Mouse (Mus musculus): ENCODE data around the gene Cd81. TPM values are rescaled to one million over a fixed set of nuclear protein-coding genes. Genes with fewer than 3 reads are reported as not detected.
A peak's percentile ranks its signal among the peaks of the same experiment; 100 is the strongest.

The Cd81 gene
- polyA plus RNA-seq, 1 experiment = 314 TPM

GRCm38 (mm10) chr7:143082024-143082423, 29.5 kb downstream of the Cd81 start:
- Histone ChIP-seq H3K4me3 (ENCODE audit: insufficient read depth, low read length) (no peak overlapping the region), H3K4me1 (ENCODE audit: control insufficient read depth, insufficient read depth, low read length) (no peaks in the 10 kb centered on the region), H3K27ac (ENCODE audit: insufficient read depth, low read depth, low read length) (no peak overlapping the region)
- TF ChIP-seq POLR2A (IDR thresholded peaks at IDR 0.05; ENCODE audit: borderline replicate concordance, low read depth, low read length) = no peak
- no peak for TF ChIP-seq CTCF (IDR thresholded peaks at IDR 0.05; ENCODE audit: low read depth, low read length)

DNA sequence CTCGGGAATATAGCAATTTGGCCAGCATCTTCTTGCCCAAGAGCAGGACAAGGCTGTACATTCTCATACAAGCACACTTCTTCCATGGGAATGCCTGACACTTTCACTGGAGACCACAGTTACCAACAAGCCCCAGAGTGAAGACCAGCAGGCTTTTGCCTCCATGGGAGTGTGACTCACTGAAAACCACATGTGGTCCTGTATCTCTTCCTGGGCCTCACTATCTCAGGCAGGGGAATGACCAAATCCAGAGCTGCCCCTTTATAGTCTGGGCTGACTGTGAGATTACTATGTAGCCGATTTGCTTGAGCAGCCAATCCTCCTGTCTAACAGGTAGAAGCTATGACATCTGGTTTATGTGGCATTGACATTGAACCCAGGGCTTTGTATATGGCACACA, 31.2 kb downstream of the Cd81 start:
- no peak overlapping the region for H3K27ac ChIP-seq (ENCODE audit: insufficient read depth, low read depth, low read length)
- TF ChIP-seq POLR2A (IDR thresholded peaks at IDR 0.05; ENCODE audit: borderline replicate concordance, low read depth, low read length) (no peak), CTCF (IDR thresholded peaks at IDR 0.05; ENCODE audit: low read depth, low read length) (no peak)
- H3K4me3 ChIP-seq (ENCODE audit: insufficient read depth, low read length) = no peak overlapping the region
- H3K4me1 ChIP-seq (ENCODE audit: control insufficient read depth, insufficient read depth, low read length) = no peaks in the 10 kb centered on the region

DNA sequence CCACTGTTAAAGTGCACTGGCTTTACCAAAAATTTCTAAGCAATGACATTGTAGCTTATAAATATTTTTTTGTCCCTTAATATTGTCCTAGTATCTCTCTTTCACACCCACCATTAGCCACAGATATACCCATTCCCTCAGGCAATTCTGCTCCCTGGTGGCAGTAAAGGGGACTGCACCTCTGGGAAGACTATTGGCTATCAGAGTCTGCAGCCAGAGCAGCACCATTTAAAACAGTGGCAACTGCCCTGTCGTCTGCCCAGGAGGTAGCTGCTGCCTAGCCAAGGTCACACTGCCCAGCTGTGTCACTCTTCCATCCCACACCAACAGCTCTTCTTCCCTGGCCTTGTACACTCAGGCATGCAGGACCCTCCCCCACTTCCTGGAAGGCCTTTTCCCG, 33.8 kb downstream of the Cd81 start:
- no peak overlapping the region for H3K27ac ChIP-seq (ENCODE audit: insufficient read depth, low read depth, low read length)
- H3K4me1 ChIP-seq (ENCODE audit: control insufficient read depth, insufficient read depth, low read length) = no peaks in the 10 kb centered on the region
- TF ChIP-seq CTCF (IDR thresholded peaks at IDR 0.05; ENCODE audit: low read depth, low read length) = peak; percentile 40
- TF ChIP-seq POLR2A (IDR thresholded peaks at IDR 0.05; ENCODE audit: borderline replicate concordance, low read depth, low read length) = no peak
- H3K4me3 ChIP-seq (ENCODE audit: insufficient read depth, low read length) = no peak overlapping the region

DNA sequence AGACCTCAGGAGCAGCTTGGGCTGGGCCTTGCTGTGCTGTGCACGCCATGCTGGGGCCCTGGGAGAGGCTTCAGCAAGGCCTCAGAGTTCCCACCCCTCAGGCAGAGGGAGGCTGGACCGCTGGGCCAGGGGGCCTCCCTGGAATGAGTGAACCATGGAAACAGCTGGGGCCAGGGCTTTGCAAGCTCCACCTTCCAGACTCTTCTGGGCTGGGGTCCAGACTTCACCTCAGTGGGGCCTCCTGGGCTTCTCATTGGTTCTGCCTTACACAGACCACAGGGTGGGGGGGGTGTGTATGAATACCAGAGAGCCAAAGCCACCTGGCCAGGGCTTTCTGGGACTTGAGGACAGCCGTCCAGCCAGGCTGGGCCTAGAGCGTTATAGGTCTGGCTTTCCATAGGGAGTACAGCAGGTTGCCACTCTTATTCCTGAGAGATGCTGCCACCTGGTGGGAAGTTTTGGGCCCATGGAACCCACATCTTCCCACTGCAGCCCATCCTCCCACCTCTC, 34.6 kb downstream of the Cd81 start:
- Histone ChIP-seq H3K4me3 (ENCODE audit: insufficient read depth, low read length) (no peak overlapping the region), H3K27ac (ENCODE audit: insufficient read depth, low read depth, low read length) (no peak overlapping the region), H3K4me1 (ENCODE audit: control insufficient read depth, insufficient read depth, low read length) (no peaks in the 10 kb centered on the region)
- TF ChIP-seq POLR2A (IDR thresholded peaks at IDR 0.05; ENCODE audit: borderline replicate concordance, low read depth, low read length) (no peak), CTCF (IDR thresholded peaks at IDR 0.05; ENCODE audit: low read depth, low read length) (no peak)

- Histone ChIP-seq H3K4me1 (ENCODE audit: control insufficient read depth, insufficient read depth, low read length) (peaks cover 11% of the 10 kb centered on the region), H3K27ac (ENCODE audit: insufficient read depth, low read depth, low read length) (no peak overlapping the region), H3K4me3 (ENCODE audit: insufficient read depth, low read length) (no peak overlapping the region)
- TF ChIP-seq CTCF (IDR thresholded peaks at IDR 0.05; ENCODE audit: low read depth, low read length) (no peak), POLR2A (IDR thresholded peaks at IDR 0.05; ENCODE audit: borderline replicate concordance, low read depth, low read length) (no peak)
These were observed 41.3 kb downstream of the Cd81 start for GRCm38 (mm10) chr7:143093847-143094246.

- Histone ChIP-seq H3K27ac (ENCODE audit: insufficient read depth, low read depth, low read length) (no peak within 1 kb of the TSS), H3K4me1 (ENCODE audit: control insufficient read depth, insufficient read depth, low read length) (peaks cover 11% of the 10 kb centered on the region), H3K4me3 (ENCODE audit: insufficient read depth, low read length) (no peak within 1 kb of the TSS)
- TF ChIP-seq CTCF (IDR thresholded peaks at IDR 0.05; ENCODE audit: low read depth, low read length) (peak; percentile 85), POLR2A (IDR thresholded peaks at IDR 0.05; ENCODE audit: borderline replicate concordance, low read depth, low read length) (no peak)
These were observed 42.3 kb downstream of the Cd81 start, which contains the start of gene Trpm5 for GRCm38 (mm10) chr7:143094592-143095553. Trpm5 (minus strand) TSS chr7:143094642.

GRCm38 (mm10) chr7:143095554-143095907, 43.0 kb downstream of the Cd81 start:
- TF ChIP-seq POLR2A (IDR thresholded peaks at IDR 0.05; ENCODE audit: borderline replicate concordance, low read depth, low read length) = no peak
- TF ChIP-seq CTCF (IDR thresholded peaks at IDR 0.05; ENCODE audit: low read depth, low read length) = no peak
- peaks cover 11% of the 10 kb centered on the region for H3K4me1 ChIP-seq (ENCODE audit: control insufficient read depth, insufficient read depth, low read length)
- no peak overlapping the region for H3K27ac ChIP-seq (ENCODE audit: insufficient read depth, low read depth, low read length)
- no peak overlapping the region for H3K4me3 ChIP-seq (ENCODE audit: insufficient read depth, low read length)

- Histone ChIP-seq H3K4me1 (ENCODE audit: control insufficient read depth, insufficient read depth, low read length) (peaks cover 8% of the 10 kb centered on the region), H3K4me3 (ENCODE audit: insufficient read depth, low read length) (no peak overlapping the region)
- TF ChIP-seq POLR2A (IDR thresholded peaks at IDR 0.05; ENCODE audit: borderline replicate concordance, low read depth, low read length) = no peak
- TF ChIP-seq CTCF (IDR thresholded peaks at IDR 0.05; ENCODE audit: low read depth, low read length) = no peak
These were observed 48.2 kb downstream of the Cd81 start for GRCm38 (mm10) chr7:143100759-143101158.

DNA sequence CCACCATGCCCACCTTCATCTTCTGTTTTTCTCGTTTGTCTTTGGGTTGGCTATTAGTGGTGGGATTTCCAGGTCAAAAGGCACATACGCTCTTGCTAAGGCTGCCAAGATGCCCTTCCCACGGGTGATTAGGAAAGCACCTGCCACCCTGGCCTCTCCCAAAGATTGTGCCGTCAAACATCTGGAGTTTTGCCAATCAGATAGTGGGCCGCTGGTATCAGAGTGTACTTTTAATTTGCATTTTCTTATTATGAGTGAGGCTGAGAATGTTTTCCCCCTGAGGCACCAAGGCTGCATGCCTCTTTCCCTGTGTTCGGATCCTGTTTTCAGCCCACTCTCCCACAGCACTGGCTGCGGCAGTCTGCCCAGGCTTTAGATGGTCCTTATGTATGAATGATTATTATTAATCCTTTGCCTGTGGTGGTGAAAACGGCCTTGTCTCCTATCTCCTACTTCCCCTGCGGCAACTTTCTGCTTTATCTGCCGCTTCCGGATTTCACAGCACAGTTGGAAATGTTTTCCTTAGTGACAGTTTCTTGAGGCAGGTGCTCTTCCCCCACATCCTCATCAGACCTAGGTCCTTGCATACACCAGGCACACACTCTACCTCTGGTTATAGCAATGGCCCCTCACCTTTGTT, 52.8 kb downstream of the Cd81 start:
- TF ChIP-seq CTCF (IDR thresholded peaks at IDR 0.05; ENCODE audit: low read depth, low read length) (no peak), POLR2A (IDR thresholded peaks at IDR 0.05; ENCODE audit: borderline replicate concordance, low read depth, low read length) (no peak)
- peaks cover 4% of the 10 kb centered on the region for H3K4me1 ChIP-seq (ENCODE audit: control insufficient read depth, insufficient read depth, low read length)
- H3K27ac ChIP-seq (ENCODE audit: insufficient read depth, low read depth, low read length) = no peak overlapping the region
- H3K4me3 ChIP-seq (ENCODE audit: insufficient read depth, low read length) = no peak overlapping the region

More at GRCm38 (mm10) chr7:143100759-143101158, 48.2 kb downstream of the Cd81 start:
- no peak overlapping the region for H3K27ac ChIP-seq (ENCODE audit: insufficient read depth, low read depth, low read length)

GRCm38 (mm10) chr7:143106062-143106461, 53.5 kb downstream of the Cd81 start, which contains the start of gene Kcnq1:
Kcnq1 (plus strand) TSS chr7:143106362.
- no peak within 1 kb of the TSS for H3K27ac ChIP-seq (ENCODE audit: insufficient read depth, low read depth, low read length)
- H3K4me3 ChIP-seq (ENCODE audit: insufficient read depth, low read length) = peak within 1 kb of the TSS; percentile 40
- peaks cover under 1% of the 10 kb centered on the region for H3K4me1 ChIP-seq (ENCODE audit: control insufficient read depth, insufficient read depth, low read length)
- TF ChIP-seq POLR2A (IDR thresholded peaks at IDR 0.05; ENCODE audit: borderline replicate concordance, low read depth, low read length) (no peak), CTCF (IDR thresholded peaks at IDR 0.05; ENCODE audit: low read depth, low read length) (no peak)
